Mouse (Mus musculus): ENCODE data around the gene Iqschfp. TPM values are rescaled to one million over a fixed set of nuclear protein-coding genes. Genes with fewer than 3 reads are reported as not detected.

Gene Iqschfp
- polyA plus RNA-seq, 1 experiment from 2014 or later: not detected

GRCm38 (mm10) chr3:68568716-68569115 is 676.7 kb downstream of the Iqschfp start:
- Histone ChIP-seq H3K9ac (no peak overlapping the region), H3K27me3 (peaks cover 4% of the 10 kb centered on the region; the same call in 1 of the 2 replicates), H3K4me3 (no peak overlapping the region), H3K4me2 (no peak overlapping the region), H3K4me1 (peaks cover 18% of the 10 kb centered on the region), H3K27ac (peak overlapping the region; percentile 33; the same call in 1 of the 2 replicates), H3K36me3 (no peaks in the 10 kb centered on the region), H3K9me3 (no peaks in the 10 kb centered on the region)
- 28% methylated on average over 7 of the region's 7 CpGs for WGBS
- ATAC-seq (ENCODE audit: insufficient number of reproducible peaks, insufficient read depth, low FRiP score, low TSS enrichment, low read depth): no peak

- H3K4me1 ChIP-seq: peaks cover 18% of the 10 kb centered on the region
- H3K27me3 ChIP-seq: peaks cover 4% of the 10 kb centered on the region; the same call in 1 of the 2 replicates
- no peak for ATAC-seq (ENCODE audit: insufficient number of reproducible peaks, insufficient read depth, low FRiP score, low TSS enrichment, low read depth)
- H3K9ac ChIP-seq: no peak overlapping the region
- no peak overlapping the region for H3K27ac ChIP-seq
- no peaks in the 10 kb centered on the region for H3K9me3 ChIP-seq
- 81% methylated on average over 4 of the region's 4 CpGs for WGBS
- no peaks in the 10 kb centered on the region for H3K36me3 ChIP-seq
- no peak overlapping the region for H3K4me3 ChIP-seq
- H3K4me2 ChIP-seq: no peak overlapping the region
Measured at GRCm38 (mm10) chr3:68570319-68570718, 678.3 kb downstream of the Iqschfp start.

- peaks cover 32% of the 10 kb centered on the region for H3K4me1 ChIP-seq
- H3K9me3 ChIP-seq: no peaks in the 10 kb centered on the region
- 11% methylated on average over 28 of the region's 28 CpGs for WGBS
- ATAC-seq (ENCODE audit: insufficient number of reproducible peaks, insufficient read depth, low FRiP score, low TSS enrichment, low read depth): no peak
- H3K27me3 ChIP-seq: peaks cover 10% of the 10 kb centered on the region
- no peaks in the 10 kb centered on the region for H3K36me3 ChIP-seq
- H3K9ac ChIP-seq: peak overlapping the region; percentile 60
- peak overlapping the region; percentile 36 for H3K4me3 ChIP-seq
- 0 out of 2 replicates have a peak overlapping the region, but pooled peaks have one; percentile 16 for H3K27ac ChIP-seq
- H3K4me2 ChIP-seq: peak overlapping the region; percentile 63
Measured at GRCm38 (mm10) chr3:68572249-68573225, 680.5 kb downstream of the Iqschfp start.

DNA sequence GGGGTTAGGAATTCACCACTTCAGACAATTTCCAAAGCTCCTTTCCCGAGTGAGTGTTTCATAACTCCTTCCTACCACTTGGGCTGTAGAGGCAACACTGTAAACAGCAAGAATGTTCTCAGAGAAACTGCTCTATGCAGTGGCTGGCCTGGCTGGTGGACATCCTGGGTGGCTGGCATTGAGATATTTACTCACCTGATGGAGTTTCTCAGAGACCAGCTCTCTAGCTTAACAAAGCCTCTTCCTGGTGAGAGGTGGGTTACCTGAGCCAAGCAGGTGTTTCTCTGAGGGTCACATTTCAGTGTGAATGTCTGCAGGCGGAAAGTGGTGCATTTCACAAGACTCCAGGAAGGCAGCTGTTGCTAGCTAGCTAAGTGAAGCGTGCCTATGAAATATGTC is 681.2 kb downstream of the Iqschfp start:
- 52% methylated on average over 3 of the region's 3 CpGs for whole genome bisulfite sequencing
- Histone ChIP-seq H3K27ac (no peak overlapping the region), H3K4me2 (peak overlapping the region; percentile 7; the same call in 1 of the 2 replicates), H3K9me3 (no peaks in the 10 kb centered on the region), H3K4me1 (peaks cover 29% of the 10 kb centered on the region), H3K4me3 (no peak overlapping the region), H3K9ac (no peak overlapping the region), H3K27me3 (peaks cover 10% of the 10 kb centered on the region), H3K36me3 (no peaks in the 10 kb centered on the region)
- no peak for ATAC-seq (ENCODE audit: insufficient number of reproducible peaks, insufficient read depth, low FRiP score, low TSS enrichment, low read depth)

- Histone ChIP-seq H3K27ac (no peak overlapping the region), H3K4me2 (no peak overlapping the region), H3K9ac (no peak overlapping the region), H3K9me3 (no peaks in the 10 kb centered on the region), H3K4me3 (no peak overlapping the region), H3K27me3 (peaks cover 10% of the 10 kb centered on the region), H3K36me3 (no peaks in the 10 kb centered on the region), H3K4me1 (peaks cover 24% of the 10 kb centered on the region)
- ATAC-seq (ENCODE audit: insufficient number of reproducible peaks, insufficient read depth, low FRiP score, low TSS enrichment, low read depth): no peak
- 54% methylated on average over 8 of the region's 8 CpGs for WGBS
Measured at GRCm38 (mm10) chr3:68574097-68574496, 682.1 kb downstream of the Iqschfp start.

DNA sequence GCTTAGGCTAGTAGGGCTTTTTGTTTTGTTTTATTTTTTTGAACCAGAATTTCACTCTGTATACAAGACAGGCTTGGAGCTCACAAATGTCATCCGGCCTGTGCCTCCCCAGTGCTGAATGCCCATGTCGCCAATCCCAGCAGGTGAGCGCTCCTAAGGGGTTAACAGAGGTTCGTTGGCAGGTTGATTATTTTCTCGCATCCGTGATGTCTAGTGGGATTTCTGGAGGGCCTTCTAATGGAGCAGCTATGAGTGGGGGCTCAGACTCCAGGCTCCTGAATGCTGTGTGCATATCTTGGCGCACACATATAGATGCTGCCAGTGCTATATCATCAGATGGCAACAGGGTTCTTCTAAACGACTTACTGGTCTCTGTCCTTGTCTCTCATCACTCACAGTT is 682.5 kb downstream of the Iqschfp start:
- H3K4me1 ChIP-seq: peaks cover 24% of the 10 kb centered on the region
- H3K9ac ChIP-seq: no peak overlapping the region
- H3K4me3 ChIP-seq: no peak overlapping the region
- H3K36me3 ChIP-seq: no peaks in the 10 kb centered on the region
- no peak for ATAC-seq (ENCODE audit: insufficient number of reproducible peaks, insufficient read depth, low FRiP score, low TSS enrichment, low read depth)
- no peak overlapping the region for H3K27ac ChIP-seq
- WGBS: 80% methylated on average over 8 of the region's 8 CpGs
- no peak overlapping the region for H3K4me2 ChIP-seq
- no peaks in the 10 kb centered on the region for H3K9me3 ChIP-seq
- H3K27me3 ChIP-seq: peaks cover 10% of the 10 kb centered on the region

GRCm38 (mm10) chr3:68575636-68576340 is 683.8 kb downstream of the Iqschfp start:
- peaks cover 24% of the 10 kb centered on the region for H3K4me1 ChIP-seq
- no peak overlapping the region for H3K4me2 ChIP-seq
- no peak overlapping the region for H3K27ac ChIP-seq
- no peak for ATAC-seq (ENCODE audit: insufficient number of reproducible peaks, insufficient read depth, low FRiP score, low TSS enrichment, low read depth)
- H3K4me3 ChIP-seq: no peak overlapping the region
- H3K27me3 ChIP-seq: peaks cover 10% of the 10 kb centered on the region
- WGBS: 60% methylated on average over 10 of the region's 10 CpGs
- no peaks in the 10 kb centered on the region for H3K36me3 ChIP-seq
- H3K9me3 ChIP-seq: no peaks in the 10 kb centered on the region
- no peak overlapping the region for H3K9ac ChIP-seq

GRCm38 (mm10) chr3:68576431-68576830 is 684.4 kb downstream of the Iqschfp start:
- ATAC-seq (ENCODE audit: insufficient number of reproducible peaks, insufficient read depth, low FRiP score, low TSS enrichment, low read depth): no peak
- H3K27ac ChIP-seq: no peak overlapping the region

GRCm38 (mm10) chr3:68576948-68577347 is 684.9 kb downstream of the Iqschfp start:
- no peak for ATAC-seq (ENCODE audit: insufficient number of reproducible peaks, insufficient read depth, low FRiP score, low TSS enrichment, low read depth)
- Histone ChIP-seq H3K36me3 (no peaks in the 10 kb centered on the region), H3K4me2 (peak overlapping the region; percentile 20; the same call in 1 of the 2 replicates), H3K4me1 (peaks cover 23% of the 10 kb centered on the region), H3K27ac (no peak overlapping the region), H3K9ac (no peak overlapping the region), H3K27me3 (peaks cover 9% of the 10 kb centered on the region), H3K9me3 (no peaks in the 10 kb centered on the region), H3K4me3 (no peak overlapping the region)
- 63% methylated on average over 5 of the region's 5 CpGs for WGBS

More at GRCm38 (mm10) chr3:68576431-68576830, 684.4 kb downstream of the Iqschfp start:
- no peaks in the 10 kb centered on the region for H3K9me3 ChIP-seq
- no peak overlapping the region for H3K4me3 ChIP-seq
- H3K36me3 ChIP-seq: no peaks in the 10 kb centered on the region
- H3K4me2 ChIP-seq: peak overlapping the region; percentile 20; the same call in 1 of the 2 replicates
- 19% methylated on average over 7 of the region's 7 CpGs for WGBS
- peaks cover 24% of the 10 kb centered on the region for H3K4me1 ChIP-seq
- H3K9ac ChIP-seq: no peak overlapping the region
- peaks cover 10% of the 10 kb centered on the region for H3K27me3 ChIP-seq

- H3K4me3 ChIP-seq: no peak overlapping the region
- 64% methylated on average over 13 of the region's 13 CpGs for WGBS
- peaks cover 35% of the 10 kb centered on the region for H3K4me1 ChIP-seq
- no peak for ATAC-seq (ENCODE audit: insufficient number of reproducible peaks, insufficient read depth, low FRiP score, low TSS enrichment, low read depth)
- no peak overlapping the region for H3K27ac ChIP-seq
- no peaks in the 10 kb centered on the region for H3K9me3 ChIP-seq
- no peak overlapping the region for H3K4me2 ChIP-seq
- no peaks in the 10 kb centered on the region for H3K36me3 ChIP-seq
- H3K27me3 ChIP-seq: peaks cover 4% of the 10 kb centered on the region; the same call in 1 of the 2 replicates
- no peak overlapping the region for H3K9ac ChIP-seq
Measured at GRCm38 (mm10) chr3:68581591-68581990, 689.6 kb downstream of the Iqschfp start.

DNA sequence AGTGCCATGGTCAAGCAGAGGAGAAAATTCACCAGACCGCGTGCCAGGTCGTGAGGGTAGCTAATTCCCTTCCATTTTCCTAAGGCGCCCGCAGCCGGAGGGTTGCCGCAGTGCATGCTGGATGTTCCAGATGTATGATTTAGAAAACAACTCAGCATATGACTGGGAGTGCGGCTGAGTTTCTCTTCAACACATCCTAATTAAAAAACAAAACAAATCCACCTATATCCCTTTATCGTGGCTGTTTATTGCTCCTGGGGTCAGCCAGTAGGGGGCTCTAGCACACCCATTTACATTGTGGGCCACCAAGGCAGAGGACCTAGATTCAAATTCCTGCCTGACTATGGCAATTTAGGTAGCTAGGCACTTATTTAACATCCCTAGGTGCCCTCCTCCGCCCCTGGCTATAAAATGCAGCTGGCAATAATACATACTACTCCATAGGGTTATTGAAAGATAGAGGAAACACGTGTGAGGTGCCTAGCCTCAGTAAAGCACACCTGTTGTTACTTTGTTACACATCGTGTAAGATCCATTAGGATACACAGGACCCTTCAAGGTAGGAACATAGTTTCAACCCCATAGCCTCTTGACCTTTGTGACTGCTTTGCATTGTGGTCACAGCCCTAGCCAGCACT is 690.2 kb downstream of the Iqschfp start:
- Histone ChIP-seq H3K9me3 (no peaks in the 10 kb centered on the region), H3K27me3 (no peaks in the 10 kb centered on the region), H3K27ac (0 out of 2 replicates have a peak overlapping the region, but pooled peaks have one; percentile 68), H3K4me2 (peak overlapping the region; percentile 48; the same call in 1 of the 2 replicates), H3K4me3 (no peak overlapping the region), H3K4me1 (peaks cover 38% of the 10 kb centered on the region), H3K9ac (no peak overlapping the region), H3K36me3 (no peaks in the 10 kb centered on the region)
- peak; percentile 69; the same call in 1 of the 2 replicates for ATAC-seq (ENCODE audit: insufficient number of reproducible peaks, insufficient read depth, low FRiP score, low TSS enrichment, low read depth)
- WGBS: 62% methylated on average over 12 of the region's 12 CpGs

Measured in embryonic facial prominence, embryonic 13.5 days (tissue).